Mouse (Mus musculus) G1E (cell line): ENCODE data around the gene Dppa1.

Experiments used
- CTCF ChIP-seq: IDR thresholded peaks from 2 replicates; pipeline ENCODE4 v1.5.1; 2012; ENCODE audit warnings: low read depth, low read length, inconsistent platforms, mixed read lengths
- GATA1 ChIP-seq: IDR thresholded peaks from 2 replicates; pipeline ENCODE4 v1.6.1; 2012; ENCODE audit warnings: borderline replicate concordance, low read length, inconsistent platforms, mixed read lengths

- TF ChIP-seq CTCF (no peak), GATA1 (no peak)
Measured at GRCm38 (mm10) chr11:46620414-46621168, 8.5 kb downstream of the Dppa1 start.
